Mouse (Mus musculus): ENCODE data around the gene Med16. TPM values are rescaled to one million over a fixed set of nuclear protein-coding genes. Genes with fewer than 3 reads are reported as not detected.
A peak's percentile ranks its signal among the peaks of the same experiment; 100 is the strongest.

Med16 gene
- total RNA-seq, 1 experiment: 21.0 TPM

DNA sequence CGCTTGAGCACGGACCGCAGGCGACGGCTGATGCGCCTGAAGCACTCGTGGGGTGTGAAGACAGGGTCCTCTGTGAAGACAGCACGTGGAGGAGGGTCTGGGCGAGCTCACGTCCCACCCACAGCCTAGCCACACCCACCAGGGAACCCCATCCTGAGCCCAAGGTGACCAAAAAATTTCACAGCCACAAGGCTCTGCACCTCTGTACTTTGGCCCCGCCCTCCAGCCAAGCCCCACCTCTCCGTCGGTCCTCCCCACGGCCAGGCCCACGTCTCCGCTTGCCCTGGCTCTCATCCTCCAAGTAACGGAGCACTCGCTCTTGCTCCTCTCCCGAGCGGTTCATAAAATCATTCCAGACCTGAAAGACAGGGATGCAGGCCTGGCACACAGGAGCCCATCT lies 3.7 kb upstream of the Med16 start:
- no peak overlapping the region for H3K9ac ChIP-seq (ENCODE audit: insufficient read depth, low read depth, low read length, poor library complexity, severe bottlenecking)
- no peak overlapping the region for H3K4me3 ChIP-seq (ENCODE audit: insufficient read depth in 1 of 2, low read depth in 1 of 2, low read length in 2 of 2, poor library complexity in 1 of 2, severe bottlenecking in 1 of 2)
- peaks cover 0 to 10% of the 10 kb centered on the region in 2 experiments; a peak in 1 of 4 replicates for H3K4me1 ChIP-seq (ENCODE audit: control insufficient read depth in 2 of 2, insufficient read depth in 2 of 2, low read length in 2 of 2, poor library complexity in 1 of 2)
- TF ChIP-seq HCFC1 (IDR thresholded peaks at IDR 0.05; ENCODE audit: borderline replicate concordance, insufficient read depth, low read length) (no peak), MAFK (IDR thresholded peaks at IDR 0.05; ENCODE audit: insufficient read depth, low read depth, low read length) (no peak), CHD2 (IDR thresholded peaks at IDR 0.05; ENCODE audit: low read depth, low read length) (no peak), ZC3H11A (IDR thresholded peaks at IDR 0.05; ENCODE audit: borderline replicate concordance, low read depth, low read length) (no peak), ZNF384 (IDR thresholded peaks at IDR 0.05; ENCODE audit: low read depth, low read length) (no peak)
- H3K27ac ChIP-seq (ENCODE audit: insufficient read depth, low read depth, low read length, poor library complexity, severe bottlenecking): no peak overlapping the region
- no peak for DNase-seq (ENCODE audit: low read depth, low spot score)
- no peaks in the 10 kb centered on the region; the same call in 1 of the 2 replicates for H3K36me3 ChIP-seq (ENCODE audit: control insufficient read depth, insufficient read depth, low read length, poor library complexity, severe bottlenecking)
- no peaks in the 10 kb centered on the region for H3K9me3 ChIP-seq (ENCODE audit: control insufficient read depth, insufficient read depth, low read depth, low read length)
- in situ Hi-C loops (cut with MboI; ENCODE audit: low sequenced_read_pairs in 2 of 2, unreplicated experiment in 2 of 2): no loop called here

DNA sequence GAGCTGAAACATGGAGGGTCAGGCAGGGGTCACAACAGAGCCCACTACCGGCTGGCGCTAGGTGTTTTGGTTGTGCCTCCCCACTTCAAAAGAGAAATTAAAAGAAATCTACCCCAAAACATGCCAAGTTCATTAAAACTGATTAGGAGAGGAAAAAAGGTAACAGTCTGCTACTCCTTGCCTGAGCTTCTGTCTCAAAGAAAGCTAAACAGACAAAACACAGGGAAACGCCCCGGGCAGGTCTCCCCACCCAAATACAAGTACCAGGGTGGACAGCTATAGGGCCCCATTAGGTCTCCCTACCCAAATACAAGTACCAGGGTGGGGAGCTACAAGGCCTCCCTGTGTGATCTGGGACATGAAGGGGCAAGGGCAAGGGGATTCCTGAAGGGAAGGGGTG lies 1.8 kb upstream of the Med16 start, which contains the start of gene Gm26602:
Gm26602 (plus strand) TSS at position 301 of the 400 bp plus-strand sequence.
- no peaks in the 10 kb centered on the region; the same call in 1 of the 2 replicates for H3K36me3 ChIP-seq (ENCODE audit: control insufficient read depth, insufficient read depth, low read length, poor library complexity, severe bottlenecking)
- H3K9me3 ChIP-seq (ENCODE audit: control insufficient read depth, insufficient read depth, low read depth, low read length): no peaks in the 10 kb centered on the region
- no peak within 1 kb of the TSS for H3K4me3 ChIP-seq (ENCODE audit: insufficient read depth in 1 of 2, low read depth in 1 of 2, low read length in 2 of 2, poor library complexity in 1 of 2, severe bottlenecking in 1 of 2)
- no peak within 1 kb of the TSS for H3K27ac ChIP-seq (ENCODE audit: insufficient read depth, low read depth, low read length, poor library complexity, severe bottlenecking)
- in situ Hi-C loops (cut with MboI; ENCODE audit: low sequenced_read_pairs in 2 of 2, unreplicated experiment in 2 of 2): no loop called here
- no peak within 1 kb of the TSS for H3K9ac ChIP-seq (ENCODE audit: insufficient read depth, low read depth, low read length, poor library complexity, severe bottlenecking)
- no peak for TF ChIP-seq MAFK (IDR thresholded peaks at IDR 0.05; ENCODE audit: insufficient read depth, low read depth, low read length)
- TF ChIP-seq ZC3H11A (IDR thresholded peaks at IDR 0.05; ENCODE audit: borderline replicate concordance, low read depth, low read length): no peak
- no peak for TF ChIP-seq CHD2 (IDR thresholded peaks at IDR 0.05; ENCODE audit: low read depth, low read length)
- no peak for TF ChIP-seq ZNF384 (IDR thresholded peaks at IDR 0.05; ENCODE audit: low read depth, low read length)
- TF ChIP-seq HCFC1 (IDR thresholded peaks at IDR 0.05; ENCODE audit: borderline replicate concordance, insufficient read depth, low read length): no peak
- DNase-seq (ENCODE audit: low read depth, low spot score): no peak
- H3K4me1 ChIP-seq (ENCODE audit: control insufficient read depth in 2 of 2, insufficient read depth in 2 of 2, low read length in 2 of 2, poor library complexity in 1 of 2): peaks cover 0 to 8% of the 10 kb centered on the region in 2 experiments; a peak in 1 of 4 replicates

DNA sequence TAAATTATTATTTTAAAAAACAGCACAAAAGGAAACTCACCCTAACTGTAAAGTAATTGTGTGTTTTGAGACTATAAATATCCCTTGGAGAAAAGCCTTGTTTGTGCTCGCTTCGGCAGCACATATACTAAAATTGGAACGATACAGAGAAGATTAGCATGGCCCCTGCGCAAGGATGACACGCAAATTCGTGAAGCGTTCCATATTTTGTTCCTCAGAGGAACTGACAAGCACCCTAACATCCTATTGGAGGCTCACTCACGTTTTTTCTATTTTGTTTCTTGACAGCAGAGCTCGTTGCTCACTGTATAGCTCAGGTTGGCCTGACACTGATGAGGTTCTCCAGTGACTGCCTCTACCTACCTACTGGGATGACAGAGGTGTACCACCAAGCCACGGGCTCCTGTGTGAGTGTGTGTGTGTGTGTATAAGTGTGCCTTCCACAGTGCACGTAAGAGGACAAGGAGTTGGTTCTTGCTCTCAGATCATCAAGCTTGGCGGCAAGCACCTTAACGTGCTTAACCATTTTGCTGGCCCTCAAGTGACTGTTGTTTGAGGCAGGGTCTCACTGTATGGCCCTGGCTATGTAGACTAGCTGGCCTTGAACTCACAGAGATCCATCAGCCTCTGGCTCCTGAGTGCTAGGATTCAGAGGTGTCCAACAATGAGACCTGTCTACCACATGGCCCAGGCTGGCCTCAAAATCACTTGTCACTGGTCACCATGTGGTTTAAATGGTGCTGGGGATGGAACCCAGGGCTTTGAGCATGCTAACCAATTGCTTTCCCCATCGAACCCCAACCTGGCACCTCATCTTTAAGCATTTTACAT lies 584 bp upstream of the Med16 start:
- peaks cover 5% of the 10 kb centered on the region; the same call in 1 of the 2 replicates for H3K36me3 ChIP-seq (ENCODE audit: control insufficient read depth, insufficient read depth, low read length, poor library complexity, severe bottlenecking)
- no peak overlapping the region for H3K27ac ChIP-seq (ENCODE audit: insufficient read depth, low read depth, low read length, poor library complexity, severe bottlenecking)
- H3K4me1 ChIP-seq (ENCODE audit: control insufficient read depth in 2 of 2, insufficient read depth in 2 of 2, low read length in 2 of 2, poor library complexity in 1 of 2): peaks cover 0 to 8% of the 10 kb centered on the region in 2 experiments; a peak in 1 of 4 replicates
- in situ Hi-C loops (cut with MboI; ENCODE audit: low sequenced_read_pairs in 2 of 2, unreplicated experiment in 2 of 2): no loop called here
- no peak overlapping the region for H3K9ac ChIP-seq (ENCODE audit: insufficient read depth, low read depth, low read length, poor library complexity, severe bottlenecking)
- H3K9me3 ChIP-seq (ENCODE audit: control insufficient read depth, insufficient read depth, low read depth, low read length): no peaks in the 10 kb centered on the region
- peak overlapping the region in 1 of 2 experiments; percentile 99; a peak in 2 of 4 replicates for H3K4me3 ChIP-seq (ENCODE audit: insufficient read depth in 1 of 2, low read depth in 1 of 2, low read length in 2 of 2, poor library complexity in 1 of 2, severe bottlenecking in 1 of 2)
- no peak for DNase-seq (ENCODE audit: low read depth, low spot score)
- TF ChIP-seq ZNF384 (IDR thresholded peaks at IDR 0.05; ENCODE audit: low read depth, low read length) (no peak), HCFC1 (IDR thresholded peaks at IDR 0.05; ENCODE audit: borderline replicate concordance, insufficient read depth, low read length) (no peak), CHD2 (IDR thresholded peaks at IDR 0.05; ENCODE audit: low read depth, low read length) (no peak), ZC3H11A (IDR thresholded peaks at IDR 0.05; ENCODE audit: borderline replicate concordance, low read depth, low read length) (no peak), MAFK (IDR thresholded peaks at IDR 0.05; ENCODE audit: insufficient read depth, low read depth, low read length) (peak; percentile 48)

DNA sequence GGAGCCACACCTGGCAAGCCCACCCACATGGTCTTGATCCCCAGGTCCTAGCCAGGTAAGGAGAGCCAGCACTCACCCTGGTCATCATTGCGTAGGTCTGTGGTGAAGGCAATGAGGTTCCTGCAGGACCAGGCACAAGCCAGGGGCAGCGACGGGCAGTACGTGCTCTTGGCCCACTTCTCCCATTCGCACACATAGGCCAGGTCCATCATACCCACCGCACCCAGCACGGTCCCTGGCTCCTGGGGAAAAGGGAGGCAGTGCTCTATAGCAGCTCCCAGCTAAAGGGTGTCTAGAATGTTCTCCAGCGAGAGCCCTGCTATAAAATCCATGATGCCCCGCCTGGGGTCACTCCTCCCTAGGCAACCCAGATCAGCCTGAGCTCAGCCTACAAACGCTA lies 1.3 kb downstream of the Med16 start:
- no peak for DNase-seq (ENCODE audit: low read depth, low spot score)
- peaks cover 0 to 13% of the 10 kb centered on the region in 2 experiments; a peak in 1 of 4 replicates for H3K4me1 ChIP-seq (ENCODE audit: control insufficient read depth in 2 of 2, insufficient read depth in 2 of 2, low read length in 2 of 2, poor library complexity in 1 of 2)
- in situ Hi-C loops (cut with MboI; ENCODE audit: low sequenced_read_pairs in 2 of 2, unreplicated experiment in 2 of 2): no loop called here
- H3K27ac ChIP-seq (ENCODE audit: insufficient read depth, low read depth, low read length, poor library complexity, severe bottlenecking): no peak overlapping the region
- TF ChIP-seq CHD2 (IDR thresholded peaks at IDR 0.05; ENCODE audit: low read depth, low read length) (no peak), MAFK (IDR thresholded peaks at IDR 0.05; ENCODE audit: insufficient read depth, low read depth, low read length) (no peak), HCFC1 (IDR thresholded peaks at IDR 0.05; ENCODE audit: borderline replicate concordance, insufficient read depth, low read length) (no peak), ZNF384 (IDR thresholded peaks at IDR 0.05; ENCODE audit: low read depth, low read length) (no peak), ZC3H11A (IDR thresholded peaks at IDR 0.05; ENCODE audit: borderline replicate concordance, low read depth, low read length) (no peak)
- H3K36me3 ChIP-seq (ENCODE audit: control insufficient read depth, insufficient read depth, low read length, poor library complexity, severe bottlenecking): peaks cover 5% of the 10 kb centered on the region; the same call in 1 of the 2 replicates
- no peaks in the 10 kb centered on the region for H3K9me3 ChIP-seq (ENCODE audit: control insufficient read depth, insufficient read depth, low read depth, low read length)
- H3K4me3 ChIP-seq (ENCODE audit: insufficient read depth in 1 of 2, low read depth in 1 of 2, low read length in 2 of 2, poor library complexity in 1 of 2, severe bottlenecking in 1 of 2): no peak overlapping the region
- no peak overlapping the region for H3K9ac ChIP-seq (ENCODE audit: insufficient read depth, low read depth, low read length, poor library complexity, severe bottlenecking)
